Mouse (Mus musculus): ENCODE data around the gene 2410004P03Rik.
"Not testable (repeated sequence)": the region's sequence is repeated elsewhere in the genome, so short reads cannot be mapped to it uniquely, and the experiment has no call there.

The 2410004P03Rik gene

DNA sequence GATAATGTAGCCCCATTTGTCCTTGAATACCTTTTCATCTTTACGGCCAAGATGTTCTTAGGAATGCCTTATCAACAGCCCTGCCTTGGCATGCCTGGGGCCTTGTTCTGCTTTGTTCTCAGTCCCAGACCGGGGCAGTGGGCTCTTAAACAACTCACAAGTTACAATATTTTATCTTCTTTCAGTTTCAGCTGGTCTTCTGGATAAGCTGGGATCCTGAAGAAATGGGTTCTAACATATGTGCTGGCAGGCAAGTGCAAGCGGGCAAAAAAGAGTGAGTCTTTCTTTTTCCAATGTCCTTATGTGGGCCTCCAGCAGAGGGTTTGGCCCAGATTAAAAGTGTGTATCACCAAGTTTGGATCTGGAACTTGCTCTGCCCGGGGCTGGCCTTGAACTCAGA is 9.6 kb upstream of the 2410004P03Rik start:
- DNase-seq (ENCODE audit: low read depth, low spot score) = not testable (repeated sequence)

DNA sequence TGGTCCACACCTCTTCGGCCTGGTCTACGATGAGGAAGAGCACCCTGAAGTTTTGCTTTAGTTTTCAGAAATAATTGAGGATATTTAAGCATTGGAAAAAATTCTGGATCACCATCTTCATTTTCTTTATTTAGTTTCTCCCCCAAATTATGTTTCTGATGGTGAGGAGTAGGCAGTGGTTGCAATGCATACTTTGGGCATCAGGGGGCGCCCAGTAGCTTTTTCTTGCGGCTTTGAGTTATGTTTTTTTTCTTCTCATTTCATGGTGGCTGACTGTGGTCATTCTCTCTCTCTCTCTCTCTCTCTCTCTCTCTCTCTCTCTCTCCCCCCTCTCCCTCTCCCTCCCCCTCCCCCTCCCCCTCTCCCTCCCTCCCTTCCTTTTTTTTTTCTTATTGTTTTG is 6.9 kb upstream of the 2410004P03Rik start:
- peak; percentile 38 for DNase-seq (ENCODE audit: low read depth, low spot score)

DNA sequence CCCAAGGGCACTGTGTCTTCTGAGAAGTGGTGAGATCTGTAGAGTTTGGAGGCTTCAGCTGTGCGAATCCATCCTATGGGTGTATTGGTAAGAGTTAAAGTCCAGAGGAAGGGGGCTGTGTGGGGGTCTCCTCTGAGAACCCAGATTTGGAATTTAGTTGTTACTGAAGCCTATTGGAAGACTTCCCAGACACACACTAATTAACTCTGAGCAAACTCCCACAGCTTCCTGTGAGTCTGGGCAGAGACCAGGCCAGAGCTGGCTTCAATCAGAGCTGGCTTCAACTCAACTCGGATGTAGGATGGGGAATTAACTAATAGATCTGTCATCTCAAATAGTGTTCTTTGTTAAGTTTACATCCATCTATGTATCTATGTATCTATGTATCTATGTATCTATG is 4.2 kb upstream of the 2410004P03Rik start:
- DNase-seq (ENCODE audit: low read depth, low spot score) = no peak

DNA sequence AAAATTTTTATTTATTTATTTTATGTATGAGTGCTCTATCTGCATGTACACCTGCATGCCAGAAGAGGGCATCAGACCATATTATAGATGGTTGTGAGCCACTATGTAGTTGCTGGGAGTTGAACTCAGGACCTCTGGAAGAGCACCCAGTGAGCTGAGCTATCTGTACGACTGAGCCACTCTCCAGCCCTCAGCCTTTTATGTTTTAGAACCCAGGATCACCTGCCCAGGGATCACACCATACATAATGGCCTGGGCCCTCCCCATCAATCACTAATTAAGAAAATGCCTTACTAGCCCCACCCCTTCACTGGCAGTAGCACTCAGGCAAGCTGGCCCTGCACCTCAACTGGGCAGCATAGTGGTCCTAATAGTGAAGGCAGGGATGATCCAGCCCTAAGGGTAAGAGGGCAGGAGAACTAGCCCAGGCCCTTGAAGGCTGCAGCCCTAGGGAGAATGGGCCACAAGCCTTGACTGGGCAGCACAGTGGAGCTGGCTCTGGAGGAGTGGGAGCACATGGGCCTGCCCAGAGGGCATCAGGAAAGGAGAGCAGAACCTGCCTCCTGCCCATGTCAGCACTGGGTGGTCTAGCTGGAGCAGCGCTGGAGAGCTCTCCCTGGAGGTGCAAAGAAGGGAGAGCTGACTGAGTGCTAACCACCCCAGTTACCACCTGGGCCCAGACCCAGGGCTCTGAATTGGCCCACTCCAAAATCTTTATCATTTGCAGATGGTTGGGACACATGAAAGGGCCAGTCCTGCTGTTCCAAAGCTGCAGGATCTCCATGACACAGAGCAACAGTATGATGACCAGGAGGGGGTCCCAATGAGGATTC is 756 bp upstream of the 2410004P03Rik start:
- no peak for DNase-seq (ENCODE audit: low read depth, low spot score)

DNA sequence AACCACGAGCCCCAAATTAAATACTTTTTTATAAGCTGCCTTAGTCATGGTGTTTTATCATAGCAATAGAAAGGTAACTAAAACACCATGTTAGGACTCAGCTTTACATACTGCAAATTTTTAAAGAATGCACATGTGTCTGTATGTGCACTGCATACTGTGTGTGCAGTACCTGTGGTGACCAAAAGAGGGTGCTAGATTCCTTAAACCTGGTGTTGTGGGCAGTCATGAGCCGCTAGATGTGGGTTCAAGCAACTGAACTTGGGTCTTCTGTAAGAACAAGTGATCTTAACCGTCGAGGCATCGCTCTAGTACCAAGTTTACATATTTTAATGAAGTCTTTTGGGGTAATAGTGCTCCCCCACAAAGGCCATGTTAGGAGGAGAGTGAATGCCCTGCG is 2.1 kb downstream of the 2410004P03Rik start:
- DNase-seq (ENCODE audit: low read depth, low spot score) = peak; percentile 68

DNA sequence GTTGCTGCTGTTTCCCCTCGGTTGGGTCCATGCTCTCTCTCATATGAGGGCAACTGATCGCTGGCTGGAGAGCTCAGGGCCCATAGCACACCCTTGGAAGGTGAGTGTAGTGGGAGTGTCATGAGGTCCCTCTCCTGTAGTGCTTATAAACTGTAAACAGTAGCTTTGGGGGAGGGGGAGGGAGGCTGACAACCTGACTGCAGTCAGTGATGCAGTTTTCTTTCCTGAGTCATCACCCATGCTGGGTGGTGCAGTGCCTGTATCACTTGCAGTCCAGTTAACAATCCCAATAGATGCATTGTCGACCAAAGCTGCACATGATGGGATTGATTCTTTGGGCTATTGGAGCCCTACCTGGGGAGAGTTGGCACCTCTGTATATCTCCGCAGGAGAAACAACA is 10.3 kb downstream of the 2410004P03Rik start:
- DNase-seq (ENCODE audit: low read depth, low spot score) = peak; percentile 29

DNA sequence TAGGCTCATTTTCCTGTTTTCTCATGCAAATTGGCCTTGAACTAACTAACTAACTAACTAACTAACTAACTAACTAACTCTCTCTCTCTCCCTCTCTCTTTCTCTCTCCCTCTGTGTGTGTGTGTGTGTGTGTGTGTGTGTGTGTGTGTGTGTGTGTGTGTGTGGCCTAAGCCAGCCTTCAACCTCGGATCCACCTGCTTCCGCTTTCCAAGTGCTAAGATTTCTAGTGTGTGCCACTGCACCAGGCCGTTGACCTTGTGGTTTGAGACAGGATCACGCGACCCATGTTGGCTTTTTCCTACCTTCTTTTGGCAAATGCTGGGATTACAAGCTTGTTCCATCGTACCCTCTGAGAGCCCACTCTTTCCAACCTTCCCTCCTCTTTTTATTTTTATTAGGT is 10.9 kb downstream of the 2410004P03Rik start:
- DNase-seq (ENCODE audit: low read depth, low spot score) = peak; percentile 44

DNA sequence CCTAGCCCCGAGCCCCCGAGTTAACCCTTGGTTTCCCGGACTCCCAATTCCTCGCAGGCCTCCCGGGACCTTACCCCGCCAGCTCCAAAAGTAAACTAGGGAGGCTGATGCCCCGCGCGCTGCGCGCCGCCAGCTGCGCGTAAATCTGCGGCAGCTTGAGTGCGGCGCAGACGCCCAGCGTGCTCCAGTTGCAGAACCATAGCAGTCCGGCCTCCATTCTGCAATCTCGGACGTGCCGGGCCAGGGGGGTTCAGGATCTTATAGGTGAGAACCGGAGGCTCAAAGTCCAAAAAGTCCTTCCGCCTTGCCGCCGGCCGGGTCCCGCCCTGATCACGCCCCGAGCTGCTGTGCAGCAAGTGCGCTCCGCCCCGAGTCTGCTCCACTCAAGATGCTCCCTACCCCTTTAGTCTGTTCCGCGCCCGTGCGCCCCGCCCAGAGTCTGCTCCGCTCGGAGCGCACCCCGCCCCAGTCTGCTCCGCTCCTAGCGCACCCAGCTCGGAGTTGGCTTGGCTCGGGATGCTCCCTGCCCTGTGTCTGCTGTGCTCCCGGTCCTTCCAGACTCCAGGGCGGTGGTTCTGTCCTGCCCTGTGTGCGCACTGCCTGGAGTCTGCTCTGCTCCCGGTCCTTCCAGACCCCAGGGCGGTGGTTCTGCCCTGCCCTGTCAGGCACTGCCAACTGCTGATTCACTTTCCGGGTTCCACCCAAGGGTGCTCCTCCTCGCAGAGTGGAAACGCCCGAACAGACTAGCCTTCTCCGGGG is 11.6 kb downstream of the 2410004P03Rik start, which contains the start of gene Pqlc3:
Gene Pqlc3 (minus strand): TSS at position 670 of the 759 bp plus-strand sequence.
- DNase-seq (ENCODE audit: low read depth, low spot score) = peak; percentile 95

DNA sequence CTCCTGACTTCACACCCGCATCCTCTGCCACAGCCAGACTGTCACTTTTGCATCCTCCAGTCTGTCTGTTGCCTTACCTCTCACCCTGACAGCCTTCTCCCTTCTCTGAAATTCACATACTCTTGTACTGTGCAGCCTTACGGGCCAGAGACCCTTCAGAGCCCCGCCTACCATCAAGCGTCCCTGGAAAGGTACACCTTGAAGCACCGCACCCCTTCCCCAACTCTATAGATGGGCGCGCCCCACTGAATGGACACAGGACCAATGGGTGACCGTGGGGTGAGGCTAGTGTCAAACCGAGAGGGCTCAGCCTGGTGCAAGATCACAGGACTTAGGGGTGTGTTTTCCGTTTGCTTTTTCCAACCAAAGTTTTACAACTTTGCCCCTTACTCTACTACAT is 12.4 kb downstream of the 2410004P03Rik start:
- peak; percentile 58 for DNase-seq (ENCODE audit: low read depth, low spot score)

DNA sequence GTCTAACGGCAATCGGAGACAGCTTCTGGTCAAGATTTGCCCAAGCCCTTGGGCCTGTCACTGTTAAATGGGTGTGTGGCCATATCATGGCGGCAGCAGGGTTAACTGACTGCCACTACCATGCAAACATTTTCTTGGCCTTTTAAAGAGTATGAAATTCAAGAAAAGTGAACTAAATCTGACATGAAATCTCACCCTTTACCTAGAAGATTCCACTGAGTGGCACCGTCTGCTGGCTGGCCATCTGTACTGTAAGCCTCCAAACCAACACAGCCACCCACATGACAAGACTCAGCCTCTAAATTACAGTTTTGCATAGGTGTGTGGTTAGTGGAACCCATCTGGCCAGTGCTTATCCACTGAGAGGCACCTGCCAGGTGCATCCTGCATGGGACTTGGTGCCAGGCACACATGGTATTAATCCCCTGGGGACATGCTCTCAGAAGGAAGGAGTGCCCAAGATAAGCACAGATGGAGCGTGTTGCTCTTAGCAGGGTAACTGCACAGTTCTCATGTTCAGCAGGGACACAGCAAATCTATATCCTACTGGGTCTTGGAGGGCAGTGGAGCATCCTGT is 14.6 kb downstream of the 2410004P03Rik start:
- DNase-seq (ENCODE audit: low read depth, low spot score) = no peak

DNA sequence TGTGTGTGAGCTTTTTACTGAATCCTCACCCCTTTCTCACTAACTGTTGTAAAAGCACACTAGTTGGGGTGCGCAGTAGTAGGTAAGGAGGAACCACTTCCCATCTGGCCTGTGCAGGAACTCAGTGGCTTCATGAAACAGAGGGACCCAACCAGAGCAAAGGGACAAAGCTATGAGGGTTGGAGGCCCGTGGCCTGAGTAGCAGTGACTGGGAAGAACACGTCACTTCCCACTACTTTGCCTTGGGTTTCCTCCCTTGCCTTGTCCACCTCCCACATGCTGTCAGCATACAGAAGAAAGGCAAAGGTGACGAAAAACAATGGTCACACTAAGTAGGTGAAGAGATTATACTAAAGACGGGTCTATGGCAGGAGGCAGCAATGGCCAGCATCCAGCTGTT is 15.2 kb downstream of the 2410004P03Rik start:
- DNase-seq (ENCODE audit: low read depth, low spot score) = no peak

DNA sequence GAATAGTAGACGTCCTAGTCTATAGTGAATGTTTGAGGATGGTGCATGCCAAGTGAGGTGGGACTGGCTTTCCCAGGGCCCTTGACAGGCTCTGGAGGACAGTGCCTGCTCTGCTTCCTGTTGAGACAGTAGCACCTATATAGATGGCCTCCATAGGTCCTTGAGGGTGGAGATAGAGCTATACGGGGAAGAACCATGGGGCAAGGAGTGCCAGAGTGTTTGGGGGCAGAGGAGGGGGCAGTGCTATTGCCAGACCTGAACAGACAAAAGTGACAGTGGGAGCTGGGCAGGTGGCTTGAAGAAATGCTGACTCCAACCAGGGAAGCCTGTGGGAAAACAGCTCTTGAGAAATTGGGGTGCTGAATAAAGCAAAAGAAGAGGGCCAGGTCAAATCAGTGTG is 17.2 kb downstream of the 2410004P03Rik start:
- DNase-seq (ENCODE audit: low read depth, low spot score) = no peak

DNA sequence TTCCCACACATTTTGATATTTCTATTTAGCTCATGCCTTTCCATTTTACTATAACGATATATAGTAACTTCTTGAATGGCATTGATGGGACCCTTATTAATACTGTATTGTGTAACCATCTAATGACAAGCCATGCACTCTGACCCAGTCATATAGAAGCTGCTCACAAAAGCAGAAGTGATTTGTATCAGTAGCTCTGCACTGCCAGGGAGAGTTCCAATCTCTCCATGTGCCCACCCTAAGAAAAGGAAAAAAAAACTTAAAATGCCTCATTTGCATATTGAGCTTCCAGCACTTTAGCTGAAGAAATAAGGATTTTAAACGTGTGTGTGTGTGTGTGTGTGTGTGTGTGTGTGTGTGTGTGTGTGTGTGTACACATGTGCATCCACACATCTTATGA is 19.2 kb downstream of the 2410004P03Rik start:
- no peak for DNase-seq (ENCODE audit: low read depth, low spot score)

DNA sequence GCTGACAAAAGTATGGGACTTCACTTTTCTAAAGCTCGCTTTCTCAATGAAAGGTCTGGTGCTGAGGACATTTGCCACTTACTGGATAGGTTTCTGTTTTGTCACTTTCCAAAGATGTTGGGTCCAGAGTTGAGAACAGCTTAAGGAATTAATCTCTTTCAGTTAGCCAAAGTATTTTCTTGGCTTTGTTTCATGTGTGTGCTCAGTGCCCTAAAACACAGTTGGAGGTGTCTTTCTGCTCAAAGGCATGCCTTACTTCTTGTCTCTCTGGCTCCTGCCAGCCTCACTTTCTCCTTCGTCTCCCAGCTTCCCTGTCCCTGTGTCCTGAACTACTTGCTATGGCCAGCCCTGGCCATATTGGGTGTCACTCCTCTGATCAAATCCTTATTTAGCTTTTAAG is 20.2 kb downstream of the 2410004P03Rik start:
- DNase-seq (ENCODE audit: low read depth, low spot score) = no peak

DNA sequence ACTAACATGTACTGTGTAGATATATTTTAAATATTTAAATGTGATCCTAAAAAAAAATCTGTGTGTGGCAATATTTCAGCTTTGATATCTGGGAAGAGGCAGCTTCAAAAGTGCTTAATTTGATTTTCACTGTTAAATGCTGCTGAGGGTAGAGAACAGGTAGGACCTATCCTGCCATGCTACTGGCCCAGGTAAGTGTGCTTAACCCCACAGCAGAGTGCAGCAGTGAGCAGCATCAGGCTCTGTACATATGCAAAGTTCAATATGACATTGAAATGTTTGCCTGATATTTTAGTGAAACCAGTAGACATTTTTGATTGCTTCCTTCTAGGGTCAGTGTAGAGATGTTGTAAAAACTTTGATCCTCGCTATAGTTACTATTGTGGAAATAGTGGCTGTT is 25.7 kb downstream of the 2410004P03Rik start:
- no peak for DNase-seq (ENCODE audit: low read depth, low spot score)

DNA sequence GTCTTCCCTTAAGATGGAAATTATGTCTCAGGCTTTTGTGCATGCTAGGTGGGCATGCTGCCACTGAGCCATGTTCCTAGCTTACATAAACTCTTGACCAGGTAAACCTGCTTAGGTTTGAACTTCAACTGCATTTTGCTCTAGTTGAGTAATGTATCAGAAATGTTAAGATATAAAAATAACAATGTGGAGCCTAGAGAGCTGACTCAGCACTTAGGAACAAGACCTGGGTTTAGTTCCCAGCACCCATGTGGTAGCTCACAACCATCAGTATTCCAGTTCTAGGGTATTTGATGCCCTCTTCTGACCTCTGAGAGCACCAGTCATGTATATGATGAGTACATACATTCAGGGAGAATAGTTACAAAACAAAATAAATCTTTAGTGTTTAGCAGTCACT is 34.4 kb downstream of the 2410004P03Rik start:
- DNase-seq (ENCODE audit: low read depth, low spot score) = no peak

DNA sequence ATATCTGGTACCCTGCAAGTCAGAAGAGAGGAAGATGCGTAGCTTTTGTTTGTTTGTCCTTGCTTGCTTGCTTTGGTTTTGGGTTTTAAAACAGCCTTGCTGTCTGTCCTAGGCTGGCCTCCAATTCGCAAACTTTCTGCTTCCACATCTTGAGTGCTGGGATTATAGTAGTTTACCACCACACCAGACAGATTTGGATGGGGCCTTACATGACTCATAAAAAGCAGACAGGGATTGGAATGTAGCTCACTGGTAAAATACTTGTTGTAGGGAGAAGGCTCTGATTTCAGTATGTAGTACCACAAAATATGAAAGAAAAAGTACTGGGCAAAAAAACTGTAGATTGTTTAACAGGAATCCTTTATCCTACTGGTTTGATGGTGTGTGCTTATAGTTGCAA is 44.7 kb downstream of the 2410004P03Rik start:
- no peak for DNase-seq (ENCODE audit: low read depth, low spot score)

DNA sequence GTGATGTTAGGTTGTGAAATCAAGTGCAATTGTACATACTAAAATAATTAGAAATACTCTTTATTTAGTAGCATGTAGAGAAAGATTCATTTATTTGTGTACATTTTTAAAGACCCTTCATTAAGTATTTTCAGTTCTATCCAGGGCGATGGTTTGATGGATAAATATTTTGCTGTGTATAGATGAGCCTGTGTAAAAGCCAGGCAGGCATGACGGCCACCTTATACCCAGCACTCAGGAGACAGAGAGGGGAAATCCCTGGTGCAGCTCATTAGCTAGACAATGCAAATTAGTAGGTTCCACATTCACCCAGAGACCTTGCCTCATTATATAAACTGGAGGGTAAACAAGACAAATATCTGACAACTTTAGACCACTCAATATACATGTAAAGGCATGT is 48.2 kb downstream of the 2410004P03Rik start:
- DNase-seq (ENCODE audit: low read depth, low spot score) = no peak

DNA sequence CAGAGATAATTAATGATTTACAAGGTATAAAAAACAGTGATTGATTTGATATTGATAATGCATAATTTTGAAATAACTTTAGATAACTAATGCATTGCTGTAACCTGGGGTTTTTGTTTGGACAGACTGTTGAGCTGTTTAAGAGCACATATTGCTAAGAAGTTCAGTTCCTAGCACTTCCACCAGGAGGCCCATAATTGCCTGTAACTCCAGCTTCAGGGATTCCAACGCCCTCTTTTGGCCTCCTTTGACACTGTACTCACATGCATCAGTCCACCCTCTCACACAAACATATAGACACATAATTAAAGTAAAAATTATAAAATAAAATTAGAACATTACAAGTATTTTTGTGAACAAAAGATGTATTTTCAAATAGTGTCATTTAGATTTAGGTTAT is 52.7 kb downstream of the 2410004P03Rik start:
- peak; percentile 81 for DNase-seq (ENCODE audit: low read depth, low spot score)
